Comparison of ENCODE assay signal across 16 mouse cellular contexts in genomic region chr15:52990580-52990979, GRCm38 (mm10).
"Had no signal": no experiment of that assay in that cellular context is flagged by ENCODE, and none has a peak within 500 bp of the region (broad histone marks: within the 10 kb centered on the region; RNA-seq: fewer than 3 reads in every experiment).

No protein-coding gene starts in this region.

- H3K4me3 ChIP-seq: midbrain, embryonic 10.5 days; midbrain, embryonic 12.5 days; myocyte; neural tube, embryonic 12.5 days had no signal

- H3K36me3 ChIP-seq: midbrain, embryonic 10.5 days; midbrain, embryonic 12.5 days; neural tube, embryonic 12.5 days had no signal

- DNase-seq: lung, adult 18-20 months; lung, embryonic 14.5 days; lung, postnatal 10 days; lung, postnatal 4 days; midbrain, embryonic 14.5 days; right cerebral cortex, postnatal 25 days; right cerebral cortex, postnatal 4 days; spleen, adult 18-20 months; thymus, adult 18-20 months; thymus, postnatal 14 days; thymus, postnatal 36 days had no signal

- H3K27me3 ChIP-seq: midbrain, embryonic 12.5 days; neural tube, embryonic 12.5 days had no signal

- H3K9me3 ChIP-seq: midbrain, embryonic 10.5 days; midbrain, embryonic 12.5 days; neural tube, embryonic 12.5 days had no signal

- H3K4me1 ChIP-seq: midbrain, embryonic 10.5 days; midbrain, embryonic 12.5 days; neural tube, embryonic 12.5 days had no signal

- H3K27ac ChIP-seq: midbrain, embryonic 10.5 days; midbrain, embryonic 12.5 days; neural tube, embryonic 12.5 days had no signal

- ATAC-seq: midbrain, embryonic 16.5 days had no signal
